Mouse (Mus musculus) MEL (cell line): ENCODE measurements around the gene Yju2.

Source experiments
- CHD2 ChIP-seq: IDR thresholded peaks from 2 replicates; pipeline ENCODE4 v1.6.1; 2011; ENCODE audit warnings: low read length, improper control_type of control experiment
- CTCF ChIP-seq, 3 experiments: IDR thresholded peaks in 2 of 3; conservative IDR thresholded peaks in 1 of 3; 2 replicates each; pipeline ENCODE4 v1.5.1; 2011 to 2012; ENCODE audit warnings: low read length in 3 of 3, low read depth in 2 of 3, mild to moderate bottlenecking in 2 of 3, improper control_type of control experiment in 1 of 3, inconsistent platforms in 1 of 3, mixed read lengths in 1 of 3, moderate library complexity in 1 of 3; ENCODE audit not compliant: control insufficient read depth in 1 of 3, insufficient read depth in 1 of 3, poor library complexity in 1 of 3, severe bottlenecking in 1 of 3
- ELF1 ChIP-seq: IDR thresholded peaks from 2 replicates; pipeline ENCODE4 v1.6.1; 2014; ENCODE audit warnings: low read depth, mild to moderate bottlenecking, inconsistent platforms, low read length, improper control_type of control experiment, moderate library complexity
- EP300 ChIP-seq, 2 experiments: IDR thresholded peaks; 2 replicates each; pipeline ENCODE4 v1.6.1; 2011; ENCODE audit warnings: improper control_type of control experiment in 2 of 2, low read length in 2 of 2, low read depth in 1 of 2, mild to moderate bottlenecking in 1 of 2
- GATA1 ChIP-seq: IDR thresholded peaks from 2 replicates; pipeline ENCODE4 v1.6.1; 2011; ENCODE audit warnings: low read depth, low read length, improper control_type of control experiment
- HCFC1 ChIP-seq: IDR thresholded peaks from 2 replicates; pipeline ENCODE4 v1.6.1; 2012; ENCODE audit warnings: low read depth, mild to moderate bottlenecking, inconsistent platforms, low read length, improper control_type of control experiment, moderate library complexity
- MXI1 ChIP-seq: IDR thresholded peaks from 2 replicates; pipeline ENCODE4 v1.6.1; 2011; ENCODE audit warnings: mild to moderate bottlenecking, low read depth, low read length, improper control_type of control experiment
- MYC ChIP-seq: IDR thresholded peaks from 2 replicates; pipeline ENCODE4 v1.6.1; 2011; ENCODE audit warnings: low read depth, mild to moderate bottlenecking, low read length, improper control_type of control experiment, moderate library complexity
- POLR2A ChIP-seq, 2 experiments: IDR thresholded peaks; 2 replicates each; pipeline ENCODE4 v1.6.1; 2011 to 2012; ENCODE audit warnings: low read length in 2 of 2, mild to moderate bottlenecking in 2 of 2, control low read depth in 1 of 2, improper control_type of control experiment in 1 of 2, low read depth in 1 of 2, moderate library complexity in 1 of 2; ENCODE audit not compliant: control insufficient read depth in 1 of 2, insufficient read depth in 1 of 2, poor library complexity in 1 of 2
- UBTF ChIP-seq: IDR thresholded peaks from 2 replicates; pipeline ENCODE4 v1.6.1; 2012; ENCODE audit warnings: low read depth, mild to moderate bottlenecking, inconsistent platforms, low read length, improper control_type of control experiment, moderate library complexity, borderline replicate concordance; ENCODE audit not compliant: insufficient read depth
- USF1 ChIP-seq: IDR thresholded peaks from 2 replicates; pipeline ENCODE4 v1.6.1; 2014; ENCODE audit warnings: low read depth, mild to moderate bottlenecking, inconsistent platforms, low read length, improper control_type of control experiment, moderate library complexity
- ZC3H11A ChIP-seq: IDR thresholded peaks from 2 replicates; pipeline ENCODE4 v1.6.1; 2012; ENCODE audit warnings: low read depth, mild to moderate bottlenecking, inconsistent platforms, low read length, improper control_type of control experiment

DNA sequence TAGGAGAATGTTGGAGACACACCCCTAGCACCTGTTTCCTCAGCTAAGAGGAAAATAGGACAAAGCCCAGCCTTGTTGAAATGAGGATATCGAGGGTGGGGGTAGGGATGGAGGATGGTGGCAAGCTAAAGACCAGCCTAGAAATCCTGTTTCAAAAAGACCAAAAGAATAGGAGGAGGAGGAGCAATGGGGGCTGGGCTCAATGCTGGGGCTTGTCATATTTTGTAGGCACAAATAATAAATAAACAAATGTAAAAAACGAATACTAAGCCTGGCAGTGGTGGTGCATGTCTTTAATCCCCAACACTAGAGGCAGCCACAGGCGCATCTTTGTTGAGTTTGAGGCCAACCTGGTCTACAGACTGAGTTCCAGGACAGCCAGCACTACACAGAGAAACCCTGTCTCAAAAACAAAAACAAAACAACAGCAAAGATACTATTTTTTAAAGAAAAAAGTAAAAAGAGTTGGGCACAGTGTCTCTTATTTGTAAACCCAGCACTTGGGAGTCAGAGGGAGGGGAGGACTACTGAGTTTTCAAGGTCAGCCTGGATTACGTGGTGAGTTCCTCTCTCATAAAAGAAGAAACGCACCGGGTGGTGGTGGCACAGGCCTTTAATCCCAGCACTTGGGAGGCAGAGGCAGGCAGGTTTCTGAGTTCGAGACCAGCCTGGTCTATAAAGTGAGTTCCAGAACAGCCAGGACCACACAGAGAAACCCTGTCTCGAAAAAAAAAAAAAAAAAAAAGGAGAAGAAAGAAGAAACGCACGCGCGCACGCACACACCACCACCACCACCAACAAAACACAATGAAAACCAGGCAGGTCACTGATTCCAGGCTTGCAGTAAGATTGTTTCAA, 944 bp upstream of the Yju2 start:
- TF ChIP-seq GATA1, result no peak
- TF ChIP-seq POLR2A (IDR thresholded peaks at IDR 0.05; ENCODE audit: control insufficient read depth in 1 of 2, insufficient read depth in 1 of 2, low read depth in 1 of 2, low read length in 2 of 2, poor library complexity in 1 of 2), result no peak
- no peak for TF ChIP-seq CTCF (IDR thresholded peaks at IDR 0.05 in 2 of 3, conservative IDR thresholded peaks at IDR 0.05 in 1 of 3; ENCODE audit: control insufficient read depth in 1 of 3, insufficient read depth in 1 of 3, low read depth in 2 of 3, low read length in 3 of 3, poor library complexity in 1 of 3, severe bottlenecking in 1 of 3)
- no peak for TF ChIP-seq CHD2
- no peak for TF ChIP-seq EP300 (IDR thresholded peaks at IDR 0.05; ENCODE audit: low read depth in 1 of 2, low read length in 2 of 2)
- TF ChIP-seq HCFC1, result no peak
- TF ChIP-seq ELF1, result no peak
- no peak for TF ChIP-seq UBTF
- no peak for TF ChIP-seq MXI1
- TF ChIP-seq MYC, result no peak
- no peak for TF ChIP-seq USF1
- TF ChIP-seq ZC3H11A, result no peak
